Mouse (Mus musculus): ENCODE data around the gene Ifit1bl1.

GRCm38 (mm10) chr19:34566178-34566784, 35.5 kb downstream of the Ifit1bl1 start:
- TF ChIP-seq EP300 (optimal IDR thresholded peaks at IDR 0.05) (no peak), CTCF (IDR thresholded peaks at IDR 0.05; ENCODE audit: low read depth) (no peak)
